Mouse (Mus musculus): Measurements from ENCODE around the gene Adra2a.
A peak's percentile ranks its signal among the peaks of the same experiment; 100 is the strongest.

The Adra2a gene

GRCm38 (mm10) chr19:54081303-54081702 lies 37.4 kb downstream of the Adra2a start:
- no peak for DNase-seq

- DNase-seq: no peak
These were observed 37.8 kb downstream of the Adra2a start for GRCm38 (mm10) chr19:54081716-54082165.

DNA sequence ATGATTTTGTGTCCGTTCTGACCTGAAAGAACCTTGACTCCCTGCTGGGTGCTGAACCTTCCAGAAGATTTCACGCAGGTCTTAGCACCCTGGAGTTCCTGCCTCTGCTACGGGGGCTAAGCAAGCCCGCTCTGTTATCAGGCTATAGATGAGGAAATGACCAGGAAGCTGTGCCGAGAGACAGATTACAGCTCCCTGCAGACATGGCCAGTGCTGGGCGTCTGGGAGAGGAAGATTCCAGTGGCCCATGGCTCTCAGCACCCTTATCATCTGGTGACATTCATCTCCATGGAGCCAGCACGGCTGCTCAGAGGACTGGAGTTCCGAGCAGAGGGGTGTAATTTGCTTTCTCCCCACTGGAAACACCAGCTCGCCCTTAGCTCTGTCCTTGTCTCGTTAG lies 43.4 kb downstream of the Adra2a start:
- no peak for DNase-seq

DNA sequence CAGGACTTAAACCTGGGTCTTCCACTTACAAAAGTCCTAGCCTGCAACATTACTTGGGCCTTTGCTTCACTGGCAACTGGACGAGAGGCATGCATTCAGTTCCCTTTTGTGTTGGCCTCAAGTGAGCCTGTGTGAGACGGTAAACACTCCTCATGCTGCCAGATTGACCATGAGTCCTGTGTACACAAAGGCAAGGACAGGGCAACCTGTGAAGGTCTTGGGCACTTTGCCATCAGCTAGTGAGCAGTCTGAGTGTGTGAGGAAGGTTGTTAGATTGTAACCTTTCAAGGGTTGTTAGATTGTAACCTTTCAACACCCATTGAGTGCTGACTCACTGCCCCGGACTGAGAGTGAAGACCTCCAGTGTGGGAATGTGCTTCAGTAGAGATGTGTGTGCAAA lies 49.6 kb downstream of the Adra2a start:
- peak; percentile 7 to 12 for DNase-seq

DNA sequence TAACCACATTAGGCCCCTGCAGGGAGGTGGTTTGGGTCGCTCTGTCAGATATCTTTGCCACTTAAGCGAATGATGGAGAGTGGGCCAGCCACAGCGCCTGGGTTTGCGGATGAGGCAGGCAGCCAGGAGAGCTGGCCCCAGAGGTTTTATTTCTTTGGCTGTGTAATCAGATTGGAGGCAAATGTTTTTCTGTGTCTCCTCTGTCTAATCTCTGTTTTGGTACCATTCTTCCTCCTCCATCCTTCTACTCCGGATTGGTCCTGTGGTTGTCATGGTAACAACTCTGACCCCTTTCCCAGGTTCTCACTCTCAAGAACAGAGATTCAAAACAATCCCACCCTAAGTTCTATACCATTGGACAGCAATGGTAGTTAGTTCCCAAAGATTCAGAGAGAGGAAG lies 51.8 kb downstream of the Adra2a start:
- DNase-seq: no peak

- DNase-seq: no peak
These were observed 54.4 kb downstream of the Adra2a start for GRCm38 (mm10) chr19:54098367-54098766.

Measured in kidney, postnatal 36 days (tissue).